Mouse (Mus musculus): ENCODE data around the gene Osbp2. TPM values are rescaled to one million over a fixed set of nuclear protein-coding genes. Genes with fewer than 3 reads are reported as not detected.

The Osbp2 gene
- total and polyA plus RNA-seq, 3 experiments, result 0.22 TPM; not detected in 2

GRCm38 (mm10) chr11:3710203-3710602 is 153.5 kb downstream of the Osbp2 start:
- no peak overlapping the region for H3K4me3 ChIP-seq (ENCODE audit: low read depth, low read length)
- TF ChIP-seq TAL1 (conservative IDR thresholded peaks at IDR 0.05; ENCODE audit: low read depth, low read length) (no peak), CTCF (IDR thresholded peaks at IDR 0.05; ENCODE audit: low read depth, low read length) (no peak), GATA1 (IDR thresholded peaks at IDR 0.05; ENCODE audit: borderline replicate concordance, low read length) (no peak), POLR2AphosphoS5 (IDR thresholded peaks at IDR 0.05; ENCODE audit: insufficient replicate concordance, low read depth, low read length) (no peak)
- DNase-seq (ENCODE audit: low spot score), result no peak
- no peaks in the 10 kb centered on the region for H3K4me1 ChIP-seq (ENCODE audit: insufficient read depth, low read depth, low read length)
- H3K9me3 ChIP-seq (replicated peaks), result no peaks in the 10 kb centered on the region
- no peaks in the 10 kb centered on the region for H3K36me3 ChIP-seq (replicated peaks)
- ATAC-seq (ENCODE audit: extremely low read depth, insufficient number of reproducible peaks, low FRiP score, poor library complexity, severe bottlenecking), result no peak
- peaks cover 6% of the 10 kb centered on the region; the same call in 1 of the 2 replicates for H3K27me3 ChIP-seq (ENCODE audit: insufficient read depth, low read length)

DNA sequence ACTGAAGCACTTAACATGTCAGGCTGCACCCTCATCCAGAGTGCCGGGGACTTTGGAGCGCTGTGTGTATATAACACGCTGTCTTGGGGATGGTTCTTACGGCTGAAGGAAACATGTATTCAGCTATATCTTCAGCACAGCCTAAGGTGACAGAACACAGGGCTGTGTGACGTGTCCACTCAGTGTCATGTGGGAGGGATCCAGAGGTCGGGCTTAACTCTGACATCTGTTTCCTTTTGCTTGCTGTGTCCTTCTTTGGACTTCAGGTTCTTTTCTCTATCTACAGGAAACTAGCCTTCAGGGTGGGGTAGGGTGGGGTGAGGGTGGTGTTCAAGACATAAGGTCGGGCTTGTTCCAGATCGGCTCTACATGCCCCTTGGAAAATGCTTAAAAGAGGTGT is 156.6 kb downstream of the Osbp2 start:
- no peak overlapping the region for H3K4me3 ChIP-seq (ENCODE audit: low read depth, low read length)
- peaks cover 6% of the 10 kb centered on the region; the same call in 1 of the 2 replicates for H3K27me3 ChIP-seq (ENCODE audit: insufficient read depth, low read length)
- TF ChIP-seq GATA1 (IDR thresholded peaks at IDR 0.05; ENCODE audit: borderline replicate concordance, low read length) (no peak), GATA2 (IDR thresholded peaks at IDR 0.05; ENCODE audit: borderline replicate concordance, low read depth, low read length) (no peak), CTCF (IDR thresholded peaks at IDR 0.05; ENCODE audit: low read depth, low read length) (no peak), TAL1 (conservative IDR thresholded peaks at IDR 0.05; ENCODE audit: low read depth, low read length) (no peak), POLR2AphosphoS5 (IDR thresholded peaks at IDR 0.05; ENCODE audit: insufficient replicate concordance, low read depth, low read length) (no peak)
- no peak for ATAC-seq (ENCODE audit: extremely low read depth, insufficient number of reproducible peaks, low FRiP score, poor library complexity, severe bottlenecking)
- no peaks in the 10 kb centered on the region for H3K4me1 ChIP-seq (ENCODE audit: insufficient read depth, low read depth, low read length)
- no peaks in the 10 kb centered on the region for H3K36me3 ChIP-seq (replicated peaks)
- H3K9me3 ChIP-seq (replicated peaks), result no peaks in the 10 kb centered on the region
- no peak for DNase-seq (ENCODE audit: low spot score)

GRCm38 (mm10) chr11:3704404-3704803 is 159.3 kb downstream of the Osbp2 start:
- ATAC-seq (ENCODE audit: extremely low read depth, insufficient number of reproducible peaks, low FRiP score, poor library complexity, severe bottlenecking), result no peak
- Histone ChIP-seq H3K4me1 (ENCODE audit: insufficient read depth, low read depth, low read length) (no peaks in the 10 kb centered on the region), H3K36me3 (replicated peaks) (no peaks in the 10 kb centered on the region), H3K27me3 (ENCODE audit: insufficient read depth, low read length) (0 out of 2 replicates have a peak, but pooled peaks cover 3% of the 10 kb centered on the region), H3K4me3 (ENCODE audit: low read depth, low read length) (no peak overlapping the region), H3K9me3 (replicated peaks) (no peaks in the 10 kb centered on the region)
- no peak for TF ChIP-seq TAL1 (conservative IDR thresholded peaks at IDR 0.05; ENCODE audit: low read depth, low read length)
- TF ChIP-seq GATA2 (IDR thresholded peaks at IDR 0.05; ENCODE audit: borderline replicate concordance, low read depth, low read length), result no peak
- no peak for TF ChIP-seq CTCF (IDR thresholded peaks at IDR 0.05; ENCODE audit: low read depth, low read length)
- no peak for TF ChIP-seq POLR2AphosphoS5 (IDR thresholded peaks at IDR 0.05; ENCODE audit: insufficient replicate concordance, low read depth, low read length)
- TF ChIP-seq GATA1 (IDR thresholded peaks at IDR 0.05; ENCODE audit: borderline replicate concordance, low read length), result no peak
- no peak for DNase-seq (ENCODE audit: low spot score)

DNA sequence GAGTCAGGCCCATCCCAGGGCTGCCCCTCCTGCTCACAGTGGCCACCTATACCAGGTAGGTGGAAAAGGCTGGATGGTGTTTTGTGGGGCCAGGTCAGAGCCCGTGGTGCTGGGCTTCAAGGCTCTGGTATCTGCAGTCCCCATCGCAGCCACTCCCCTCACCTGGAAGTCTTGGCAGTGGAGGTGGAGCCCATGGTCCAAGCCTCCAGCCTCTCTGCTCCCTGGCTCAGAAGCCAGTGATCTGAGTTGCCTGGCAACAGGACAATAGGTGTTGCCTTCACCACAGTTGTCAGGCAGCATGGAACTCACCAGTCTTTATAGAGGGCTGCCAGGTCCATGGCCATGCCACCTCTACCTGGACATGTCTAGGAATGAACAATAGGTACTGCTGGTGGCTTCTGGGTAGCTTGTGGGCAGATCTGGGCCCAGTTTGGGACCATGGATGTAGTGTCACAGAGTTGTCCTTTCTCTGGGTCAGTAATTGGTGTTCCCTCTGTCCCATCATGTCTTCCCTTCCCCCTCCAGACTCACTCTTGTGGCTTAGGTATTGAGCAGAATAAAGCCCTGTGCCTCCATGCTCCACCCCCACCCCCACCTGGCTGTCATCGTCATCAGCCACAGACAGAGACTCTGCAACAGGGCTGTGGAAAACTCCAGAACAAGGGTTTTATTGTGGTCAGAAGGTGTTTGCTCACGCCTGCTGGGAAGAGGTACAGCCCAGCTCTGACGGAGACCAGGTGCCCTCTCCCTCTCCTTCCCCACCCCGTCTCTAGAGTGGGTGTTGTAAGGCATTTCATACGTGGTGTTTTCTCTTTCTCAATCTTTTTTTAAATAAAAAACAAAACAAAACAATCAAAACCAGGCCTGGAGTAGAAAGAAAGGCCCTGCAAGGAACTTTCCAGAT is 160.4 kb downstream of the Osbp2 start:
- Histone ChIP-seq H3K9me3 (replicated peaks) (no peaks in the 10 kb centered on the region), H3K36me3 (replicated peaks) (no peaks in the 10 kb centered on the region), H3K4me1 (ENCODE audit: insufficient read depth, low read depth, low read length) (no peaks in the 10 kb centered on the region), H3K27me3 (ENCODE audit: insufficient read depth, low read length) (0 out of 2 replicates have a peak, but pooled peaks cover 3% of the 10 kb centered on the region), H3K4me3 (ENCODE audit: low read depth, low read length) (no peak overlapping the region)
- DNase-seq (ENCODE audit: low spot score) (no peak), ATAC-seq (ENCODE audit: extremely low read depth, insufficient number of reproducible peaks, low FRiP score, poor library complexity, severe bottlenecking) (no peak)
- TF ChIP-seq GATA2 (IDR thresholded peaks at IDR 0.05; ENCODE audit: borderline replicate concordance, low read depth, low read length) (no peak), POLR2AphosphoS5 (IDR thresholded peaks at IDR 0.05; ENCODE audit: insufficient replicate concordance, low read depth, low read length) (no peak), CTCF (IDR thresholded peaks at IDR 0.05; ENCODE audit: low read depth, low read length) (no peak), GATA1 (IDR thresholded peaks at IDR 0.05; ENCODE audit: borderline replicate concordance, low read length) (no peak), TAL1 (conservative IDR thresholded peaks at IDR 0.05; ENCODE audit: low read depth, low read length) (no peak)

GRCm38 (mm10) chr11:3697441-3697840 is 166.3 kb downstream of the Osbp2 start:
- no peak for DNase-seq (ENCODE audit: low spot score)
- Histone ChIP-seq H3K4me3 (ENCODE audit: low read depth, low read length) (no peak overlapping the region), H3K4me1 (ENCODE audit: insufficient read depth, low read depth, low read length) (no peaks in the 10 kb centered on the region), H3K36me3 (replicated peaks) (no peaks in the 10 kb centered on the region), H3K27me3 (ENCODE audit: insufficient read depth, low read length) (no peaks in the 10 kb centered on the region), H3K9me3 (replicated peaks) (no peaks in the 10 kb centered on the region)
- no peak for ATAC-seq (ENCODE audit: extremely low read depth, insufficient number of reproducible peaks, low FRiP score, poor library complexity, severe bottlenecking)
- no peak for TF ChIP-seq CTCF (IDR thresholded peaks at IDR 0.05; ENCODE audit: low read depth, low read length)
- no peak for TF ChIP-seq GATA1 (IDR thresholded peaks at IDR 0.05; ENCODE audit: borderline replicate concordance, low read length)
- TF ChIP-seq POLR2AphosphoS5 (IDR thresholded peaks at IDR 0.05; ENCODE audit: insufficient replicate concordance, low read depth, low read length), result no peak
- TF ChIP-seq GATA2 (IDR thresholded peaks at IDR 0.05; ENCODE audit: borderline replicate concordance, low read depth, low read length), result no peak
- no peak for TF ChIP-seq TAL1 (conservative IDR thresholded peaks at IDR 0.05; ENCODE audit: low read depth, low read length)

GRCm38 (mm10) chr11:3696086-3696616 is 167.6 kb downstream of the Osbp2 start:
- Histone ChIP-seq H3K4me3 (ENCODE audit: low read depth, low read length) (no peak overlapping the region), H3K27me3 (ENCODE audit: insufficient read depth, low read length) (no peaks in the 10 kb centered on the region), H3K9me3 (replicated peaks) (no peaks in the 10 kb centered on the region), H3K4me1 (ENCODE audit: insufficient read depth, low read depth, low read length) (no peaks in the 10 kb centered on the region), H3K36me3 (replicated peaks) (peaks cover 2% of the 10 kb centered on the region)
- no peak for ATAC-seq (ENCODE audit: extremely low read depth, insufficient number of reproducible peaks, low FRiP score, poor library complexity, severe bottlenecking)
- DNase-seq (ENCODE audit: low spot score), result no peak
- TF ChIP-seq POLR2AphosphoS5 (IDR thresholded peaks at IDR 0.05; ENCODE audit: insufficient replicate concordance, low read depth, low read length) (no peak), CTCF (IDR thresholded peaks at IDR 0.05; ENCODE audit: low read depth, low read length) (no peak), TAL1 (conservative IDR thresholded peaks at IDR 0.05; ENCODE audit: low read depth, low read length) (no peak), GATA2 (IDR thresholded peaks at IDR 0.05; ENCODE audit: borderline replicate concordance, low read depth, low read length) (no peak), GATA1 (IDR thresholded peaks at IDR 0.05; ENCODE audit: borderline replicate concordance, low read length) (no peak)
